Mouse (Mus musculus) retina, postnatal 1 day (tissue): ENCODE measurements at regions not wholly inside any gene's neighbourhood (a gene's known extent, or its start where the extent isn't known, plus 50 kb on each side); places are given as distances from the start of the nearest gene placed in this dataset.
A peak's percentile ranks its signal among the peaks of the same experiment; 100 is the strongest.

Experiments
- DNase-seq: peaks from one replicate; pipeline ENCODE4 v3.0.0-alpha.2; 2012

DNA sequence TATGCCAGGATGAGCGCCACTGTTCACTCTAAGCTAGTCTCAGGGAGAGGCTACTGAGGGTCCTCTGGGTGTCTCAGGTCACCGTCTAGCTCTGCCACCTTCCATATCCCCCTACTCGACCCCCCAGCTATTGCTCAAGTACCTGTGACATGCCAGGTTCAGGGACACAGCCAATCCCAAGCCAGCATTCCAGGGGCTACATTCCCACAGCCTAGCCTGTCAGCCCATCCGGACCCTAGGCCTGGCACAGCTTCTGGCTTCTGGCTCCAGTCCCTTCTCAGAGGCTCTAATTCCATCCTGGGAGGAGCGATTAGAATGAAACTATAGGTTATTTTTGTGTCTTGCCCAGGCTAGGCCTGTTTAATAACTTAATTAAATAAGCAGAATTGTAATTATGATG lies 105.2 kb downstream of the 1810010D01Rik start:
- peak; percentile 11 for DNase-seq

- peak; percentile 79 for DNase-seq
Observed at GRCm38 (mm10) chr7:145102216-145102615, 105.7 kb downstream of the 1810010D01Rik start.

DNA sequence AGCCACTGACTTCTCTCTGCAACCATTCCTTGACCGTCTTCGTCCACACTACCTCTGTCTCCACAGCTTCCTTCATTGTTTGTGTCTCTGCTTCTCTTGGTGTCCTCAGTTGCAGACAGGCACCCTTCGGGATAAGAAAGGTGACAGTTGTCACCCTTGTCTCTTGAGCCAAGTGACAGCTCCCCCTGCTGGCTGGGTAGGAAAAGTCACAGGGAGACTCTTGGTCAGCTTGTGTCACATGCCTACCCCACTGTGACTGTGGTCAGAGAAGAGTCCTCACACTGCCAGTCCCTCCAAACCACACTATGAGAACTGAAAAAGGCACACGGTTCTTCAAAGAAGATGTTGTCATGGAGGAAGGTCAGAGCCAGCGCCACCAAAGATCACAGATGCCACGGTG lies 109.6 kb downstream of the 1810010D01Rik start:
- DNase-seq: no peak

DNA sequence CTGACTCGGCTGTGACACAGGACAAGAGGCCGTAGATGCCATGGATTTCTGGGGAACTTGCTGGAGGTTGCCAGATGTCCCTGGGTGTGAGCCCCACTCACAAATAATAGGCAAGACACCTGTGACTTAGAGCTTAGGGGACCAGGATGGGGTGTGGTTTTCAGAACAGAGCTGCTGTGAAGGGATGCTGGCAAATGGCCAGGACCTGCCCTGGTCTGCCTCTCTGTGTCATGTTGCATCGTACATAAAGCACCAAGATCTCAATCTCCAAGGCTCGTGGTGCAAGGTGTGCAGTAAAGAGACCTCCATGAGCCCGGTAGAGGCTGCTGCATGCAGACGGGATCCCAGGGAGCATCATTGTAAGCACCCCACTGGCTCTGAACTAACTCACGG lies 113.8 kb downstream of the 1810010D01Rik start:
- DNase-seq: peak; percentile 28

GRCm38 (mm10) chr7:145093417-145094133 lies 114.3 kb downstream of the 1810010D01Rik start:
- peak; percentile 10 for DNase-seq

- no peak for DNase-seq
Observed at GRCm38 (mm10) chr7:145092392-145093176, 115.3 kb downstream of the 1810010D01Rik start.

DNA sequence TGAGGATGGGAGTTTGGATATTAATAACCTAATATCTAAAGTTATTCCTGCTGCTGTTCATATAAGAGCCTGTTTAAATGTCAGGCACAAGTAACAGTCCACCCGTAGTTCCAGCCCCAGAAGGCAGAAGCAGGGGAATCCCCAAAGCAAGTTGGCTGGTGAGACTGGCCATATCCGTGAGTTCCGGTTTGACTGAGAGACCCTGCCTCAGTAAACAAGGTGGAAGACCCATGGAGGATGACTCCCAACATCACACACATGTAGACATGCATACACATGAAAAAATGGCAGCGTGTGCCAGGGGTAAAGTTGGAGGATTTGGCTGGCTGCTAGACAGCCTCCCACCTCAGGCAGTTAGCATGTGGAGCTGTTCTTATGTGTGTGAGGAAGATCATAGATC lies 117.1 kb downstream of the 1810010D01Rik start:
- DNase-seq: no peak

GRCm38 (mm10) chr7:145089315-145089721 lies 118.6 kb downstream of the 1810010D01Rik start:
- DNase-seq: no peak

- no peak for DNase-seq
Observed at GRCm38 (mm10) chr7:145088655-145089054, 119.3 kb downstream of the 1810010D01Rik start.

DNA sequence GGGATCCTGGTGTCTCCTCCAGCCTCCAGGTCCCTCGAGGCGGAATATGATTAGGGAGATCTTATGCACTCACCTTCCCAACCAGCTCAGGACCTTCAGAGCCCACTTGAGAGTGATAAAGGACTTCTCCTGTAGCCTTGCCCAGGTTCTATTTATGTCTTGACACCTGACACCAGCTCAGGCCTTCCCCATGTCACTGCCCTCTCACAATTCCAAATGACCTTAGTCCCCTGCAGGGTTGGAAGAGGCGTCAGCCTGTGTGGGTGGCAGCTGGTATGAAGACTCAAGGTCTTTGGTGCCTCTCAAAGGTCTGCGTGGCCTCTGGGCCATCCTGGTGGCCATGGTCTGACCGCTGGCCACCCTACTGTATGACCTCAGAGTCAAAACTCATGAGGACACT lies 120.1 kb downstream of the 1810010D01Rik start:
- DNase-seq: no peak

DNA sequence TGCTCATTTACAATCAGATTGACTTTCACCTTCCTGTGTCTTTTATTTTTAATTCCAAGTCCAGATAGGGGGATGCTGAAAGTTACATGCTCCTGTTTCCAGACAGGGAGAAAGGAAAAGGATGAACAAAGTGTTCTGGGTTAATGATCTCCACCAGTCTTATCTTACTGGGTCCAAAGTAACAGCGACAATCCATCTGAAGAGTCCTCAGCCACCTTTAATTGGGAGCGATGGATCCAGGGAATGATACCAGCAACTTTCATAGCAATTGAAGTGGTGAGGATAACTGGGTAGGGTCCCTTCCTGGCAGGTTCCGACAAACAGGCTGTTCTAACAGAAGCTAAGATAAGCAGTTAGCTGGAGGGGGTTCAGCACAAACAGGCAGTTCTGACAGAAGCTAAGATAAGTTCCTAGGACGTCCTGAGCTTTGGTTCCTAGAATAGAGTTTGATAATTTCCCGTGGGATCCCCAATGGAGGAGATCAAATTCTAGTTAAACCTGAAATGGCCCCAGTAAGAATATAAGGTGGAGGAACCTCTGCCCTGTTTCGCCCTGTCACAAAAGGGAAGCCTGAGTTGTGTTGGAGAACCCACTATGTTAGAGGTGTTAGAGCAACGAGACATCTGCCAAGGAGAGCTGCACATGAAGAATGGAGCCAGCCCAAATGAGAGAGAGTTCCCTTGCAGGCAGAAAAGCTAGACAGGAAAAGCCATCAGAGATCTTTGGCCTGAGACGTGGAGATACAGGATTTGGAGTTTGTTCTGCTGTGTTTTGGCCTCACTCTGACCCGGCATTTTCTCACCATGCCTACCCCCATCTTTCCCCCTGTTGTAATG lies 124.8 kb downstream of the 1810010D01Rik start:
- no peak for DNase-seq

DNA sequence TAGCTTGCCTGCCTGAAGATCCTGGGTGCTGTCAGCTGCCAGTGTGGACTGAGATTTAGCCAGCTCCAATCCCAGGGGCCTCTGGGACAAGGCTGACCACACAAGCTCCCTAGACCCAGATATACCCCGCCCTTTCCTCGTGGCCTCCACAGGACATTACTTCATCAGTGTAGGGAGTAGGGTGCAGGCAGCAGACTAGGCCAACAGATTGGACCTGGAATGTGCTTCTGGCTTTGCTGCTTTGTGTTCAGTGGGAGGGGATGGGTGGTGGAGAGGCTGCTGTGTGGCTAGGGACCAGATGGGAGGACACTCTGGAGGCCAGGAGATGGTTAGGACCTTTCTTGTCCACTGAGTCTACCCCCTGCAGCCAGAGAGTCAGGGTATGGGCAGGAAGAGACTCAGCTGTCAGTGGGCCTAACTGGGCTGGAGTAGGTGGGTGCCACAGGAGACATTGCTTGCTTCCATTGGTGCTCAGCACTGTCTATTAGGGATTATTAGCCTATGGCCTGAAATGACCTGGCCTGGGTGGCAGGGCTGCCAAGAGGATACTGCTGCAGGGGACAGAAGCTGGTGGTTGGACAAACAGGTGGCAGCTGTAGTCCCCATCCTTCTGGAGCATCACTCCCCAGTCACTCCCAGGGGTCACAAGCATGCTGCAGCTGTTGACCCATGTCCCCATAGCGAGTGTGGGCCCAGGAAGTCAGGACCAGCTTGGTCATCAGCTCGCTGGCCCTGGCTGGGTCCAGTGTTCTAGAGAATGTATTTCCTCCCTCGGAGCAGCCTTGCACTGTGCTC lies 132.5 kb upstream of the Ccnd1 start:
- peak; percentile 9 for DNase-seq

GRCm38 (mm10) chr7:145071533-145071932 lies 131.8 kb upstream of the Ccnd1 start:
- DNase-seq: no peak

DNA sequence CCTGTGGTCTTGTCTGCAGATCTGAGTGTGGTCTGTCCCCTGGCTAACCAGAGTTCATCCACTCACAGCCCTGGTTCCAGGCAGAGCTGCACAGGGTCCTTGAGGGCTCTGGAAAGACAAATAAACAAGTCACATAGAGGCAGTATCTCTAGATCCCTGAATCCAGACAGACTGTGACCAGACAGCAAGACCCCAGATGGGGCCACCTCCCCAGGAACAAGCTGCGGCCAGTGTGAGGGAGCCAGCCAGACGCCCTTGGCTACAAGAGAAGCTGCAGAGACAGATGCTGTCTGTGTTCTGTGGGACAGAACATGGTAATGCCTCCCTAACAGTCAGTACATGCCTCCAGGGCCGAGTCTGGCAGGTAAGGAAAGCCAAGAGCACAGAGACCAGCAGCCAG lies 127.6 kb upstream of the Ccnd1 start:
- no peak for DNase-seq

DNA sequence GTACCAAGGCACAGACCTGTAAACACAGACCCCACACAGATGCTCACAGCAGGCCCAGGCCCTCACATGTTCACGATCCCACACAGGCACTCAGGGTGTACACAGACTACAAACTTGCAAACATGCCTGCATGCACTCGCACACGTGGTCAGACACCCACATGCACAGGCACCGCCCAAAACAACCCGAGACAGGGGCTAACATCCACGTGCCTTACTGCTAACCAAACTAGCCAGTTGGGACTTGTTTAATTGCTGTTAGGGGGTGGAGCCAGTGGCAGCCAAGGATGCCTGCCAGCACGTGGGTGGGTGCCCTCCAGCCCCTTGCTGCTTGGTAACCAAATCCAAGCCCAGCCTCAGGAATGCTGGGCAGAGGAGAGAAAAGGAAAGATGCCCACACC lies 116.6 kb upstream of the Ccnd1 start:
- peak; percentile 80 for DNase-seq

GRCm38 (mm10) chr7:145051616-145052015 lies 111.9 kb upstream of the Ccnd1 start:
- DNase-seq: no peak

- DNase-seq: no peak
Observed at GRCm38 (mm10) chr7:145050729-145051128, 111.0 kb upstream of the Ccnd1 start.

GRCm38 (mm10) chr7:145048481-145048877 lies 108.8 kb upstream of the Ccnd1 start:
- no peak for DNase-seq

- DNase-seq: no peak
Observed at GRCm38 (mm10) chr7:145047771-145048480, 108.2 kb upstream of the Ccnd1 start.

GRCm38 (mm10) chr7:145045230-145045629 lies 105.5 kb upstream of the Ccnd1 start:
- no peak for DNase-seq

- DNase-seq: no peak
Observed at GRCm38 (mm10) chr7:145043455-145044149, 103.9 kb upstream of the Ccnd1 start.
